ENCODE assay signal across 9 mouse cellular contexts in genomic region chr7:45742338-45742737, GRCm38 (mm10). TPM values are rescaled to one million over a fixed set of nuclear protein-coding genes. Genes with fewer than 3 reads are reported as not detected.
DNase-seq lines count a peak whose midpoint lies in the region; ATAC-seq and TF ChIP-seq lines count a peak whose summit lies in the region.
"Had no signal": no experiment of that assay in that cellular context is flagged by ENCODE, and none has a peak within 500 bp of the region (broad histone marks: within the 10 kb centered on the region; RNA-seq: fewer than 3 reads in every experiment).

No protein-coding gene starts in this region.

- no peaks in the 10 kb centered on the region for H3K27me3 ChIP-seq in kidney, postnatal 0 days (ENCODE audit: insufficient read depth, low read length)
- H3K27me3 ChIP-seq in forebrain, postnatal 0 days (ENCODE audit: insufficient read depth, low read length) = no peaks in the 10 kb centered on the region
- no peaks in the 10 kb centered on the region for H3K27me3 ChIP-seq in midbrain, postnatal 0 days (ENCODE audit: insufficient read depth, low read length)

- WGBS in kidney, postnatal 0 days = 42% methylated on average over 19 of the region's 19 CpGs
- WGBS in forebrain, postnatal 0 days = 25% methylated on average over 19 of the region's 19 CpGs
- 33% methylated on average over 19 of the region's 19 CpGs for WGBS in midbrain, postnatal 0 days

- H3K4me2 ChIP-seq in kidney, postnatal 0 days (ENCODE audit: low read length) = peak overlapping the region; percentile 38
- H3K4me2 ChIP-seq in forebrain, postnatal 0 days (ENCODE audit: low read depth) = peak overlapping the region; percentile 36
- H3K4me2 ChIP-seq in midbrain, postnatal 0 days (ENCODE audit: low read depth, low read length, poor library complexity, severe bottlenecking) = peak overlapping the region; percentile 18; the same call in 1 of the 2 replicates

- 0 out of 2 replicates have a peak, but pooled peaks have one; percentile 14 for ATAC-seq in kidney, postnatal 0 days (replicated peaks; ENCODE audit: low FRiP score, low read depth)
- ATAC-seq in forebrain, postnatal 0 days = peak; percentile 44
- no peak for ATAC-seq in midbrain, postnatal 0 days (ENCODE audit: low FRiP score)

- H3K4me3 ChIP-seq in kidney, postnatal 0 days (replicated peaks; ENCODE audit: low read depth, low read length) = peak overlapping the region; percentile 20
- H3K4me3 ChIP-seq in forebrain, postnatal 0 days (ENCODE audit: low read depth, low read length) = 0 out of 2 replicates have a peak overlapping the region, but pooled peaks have one; percentile 14
- no peak overlapping the region for H3K4me3 ChIP-seq in midbrain, postnatal 0 days (ENCODE audit: low read depth, low read length)

- no peaks in the 10 kb centered on the region for H3K9me3 ChIP-seq in kidney, postnatal 0 days (replicated peaks; ENCODE audit: low read length)
- H3K9me3 ChIP-seq in forebrain, postnatal 0 days (ENCODE audit: low read length) = no peaks in the 10 kb centered on the region
- H3K9me3 ChIP-seq in midbrain, postnatal 0 days (ENCODE audit: low read length) = no peaks in the 10 kb centered on the region

- no peak overlapping the region for H3K9ac ChIP-seq in kidney, postnatal 0 days (ENCODE audit: low read depth, low read length)
- no peak overlapping the region for H3K9ac ChIP-seq in forebrain, postnatal 0 days
- no peak overlapping the region for H3K9ac ChIP-seq in midbrain, postnatal 0 days (replicated peaks; ENCODE audit: low read length, poor library complexity, severe bottlenecking)

- no peak for DNase-seq in kidney, postnatal 0 days (ENCODE audit: low spot score)
- DNase-seq in kidney, adult 8-10 months = no peak
- DNase-seq in ZHBTc4 (ENCODE audit: low read depth, low spot score) = peak; percentile 63
- DNase-seq in forebrain, postnatal 0 days = peak; percentile 44
- peak; percentile 86 to 87 for DNase-seq in left cerebral cortex, adult 18-20 months (ENCODE audit: low spot score in 2 of 2)
- DNase-seq in midbrain, postnatal 0 days (ENCODE audit: low spot score) = peak; percentile 22
- DNase-seq in spleen, adult 12 weeks (ENCODE audit: low spot score) = no peak
- no peak for DNase-seq in retina, embryonic 14.5 days (ENCODE audit: low spot score)

- TF ChIP-seq CTCF in kidney, postnatal 0 days (IDR thresholded peaks at IDR 0.05; ENCODE audit: low read depth) = peak; percentile 55
- TF ChIP-seq CTCF in forebrain, postnatal 0 days (IDR thresholded peaks at IDR 0.05; ENCODE audit: low read depth) = peak; percentile 46
- peak; percentile 50 for TF ChIP-seq CTCF in midbrain, postnatal 0 days (IDR thresholded peaks at IDR 0.05)

- no peak overlapping the region for H3K27ac ChIP-seq in kidney, postnatal 0 days
- no peak overlapping the region for H3K27ac ChIP-seq in forebrain, postnatal 0 days (ENCODE audit: low read depth, low read length)
- H3K27ac ChIP-seq in midbrain, postnatal 0 days (ENCODE audit: low read depth, low read length) = no peak overlapping the region

- no peaks in the 10 kb centered on the region for H3K36me3 ChIP-seq in kidney, postnatal 0 days (ENCODE audit: insufficient read depth, low read length)
- no peaks in the 10 kb centered on the region for H3K36me3 ChIP-seq in forebrain, postnatal 0 days (ENCODE audit: insufficient read depth)
- H3K36me3 ChIP-seq in midbrain, postnatal 0 days (ENCODE audit: insufficient read depth, low read length) = no peaks in the 10 kb centered on the region

- 0 out of 2 replicates have a peak, but pooled peaks cover 6% of the 10 kb centered on the region for H3K4me1 ChIP-seq in kidney, postnatal 0 days (replicated peaks; ENCODE audit: insufficient read depth, low read length)
- H3K4me1 ChIP-seq in forebrain, postnatal 0 days (ENCODE audit: insufficient read depth) = no peaks in the 10 kb centered on the region
- H3K4me1 ChIP-seq in midbrain, postnatal 0 days (ENCODE audit: insufficient read depth, low read length) = no peaks in the 10 kb centered on the region

RNA-seq across cellular contexts. Expression of gene Spaca4, which starts 16.7 kb away (rescaled TPM):
- not detected in 2 replicates for polyA plus RNA-seq in kidney, postnatal 0 days (2015; fragmentation: Nextera tagmentation; extraction: Ambion mirVana)
- total RNA-seq in forebrain, postnatal 0 days (2014; rRNA removed) = not detected in 2 replicates
- polyA plus RNA-seq in forebrain, postnatal 0 days (2015; fragmentation: Nextera tagmentation; extraction: Ambion mirVana) = not detected in 2 replicates
- not detected for total RNA-seq in left cerebral cortex, adult 18-20 months (2021)
- total RNA-seq in midbrain, postnatal 0 days (2014; rRNA removed) = not detected in 2 replicates
- not detected in 2 replicates for polyA plus RNA-seq in midbrain, postnatal 0 days (2015; fragmentation: Nextera tagmentation; extraction: Ambion mirVana)
- total RNA-seq: left cerebral cortex, postnatal 10 days had no signal

RNA-seq across cellular contexts. Expression of gene Fam83e, which starts 21.3 kb away (rescaled TPM):
- polyA plus RNA-seq in kidney, postnatal 0 days (2015; fragmentation: Nextera tagmentation; extraction: Ambion mirVana) = 0.23 and 0.28 TPM in 2 replicates
- total RNA-seq in forebrain, postnatal 0 days (2014; rRNA removed) = 0.31 and 0.33 TPM in 2 replicates
- 0.09 TPM in 1 of 2 replicates, not detected in the other for polyA plus RNA-seq in forebrain, postnatal 0 days (2015; fragmentation: Nextera tagmentation; extraction: Ambion mirVana)
- under 1 TPM in 1 of 2 experiments, not detected in 1; 0.21 TPM for total RNA-seq in left cerebral cortex, adult 18-20 months (2021)
- 0.14 TPM in 1 of 2 replicates, not detected in the other for total RNA-seq in midbrain, postnatal 0 days (2014; rRNA removed)
- polyA plus RNA-seq in midbrain, postnatal 0 days (2015; fragmentation: Nextera tagmentation; extraction: Ambion mirVana) = 0.16 and 0.25 TPM in 2 replicates

RNA-seq across cellular contexts. Expression of gene Sphk2, which starts 24.5 kb away (rescaled TPM):
- 20.8 and 22.3 TPM in 2 replicates for polyA plus RNA-seq in kidney, postnatal 0 days (2015; fragmentation: Nextera tagmentation; extraction: Ambion mirVana)
- total RNA-seq in forebrain, postnatal 0 days (2014; rRNA removed) = 19.6 and 21.5 TPM in 2 replicates
- 16.5 and 18.7 TPM in 2 replicates for polyA plus RNA-seq in forebrain, postnatal 0 days (2015; fragmentation: Nextera tagmentation; extraction: Ambion mirVana)
- 10 to 100 TPM; 32.3 to 33.0 TPM for total RNA-seq in left cerebral cortex, adult 18-20 months (2021)
- 22.4 and 23.5 TPM in 2 replicates for total RNA-seq in midbrain, postnatal 0 days (2014; rRNA removed)
- polyA plus RNA-seq in midbrain, postnatal 0 days (2015; fragmentation: Nextera tagmentation; extraction: Ambion mirVana) = 15.8 and 18.1 TPM in 2 replicates

RNA-seq across cellular contexts. Expression of gene Rpl18, which starts 27.1 kb away (rescaled TPM):
- polyA plus RNA-seq in kidney, postnatal 0 days (2015; fragmentation: Nextera tagmentation; extraction: Ambion mirVana) = 1,049 and 1,142 TPM in 2 replicates
- 891 and 1,057 TPM in 2 replicates for total RNA-seq in forebrain, postnatal 0 days (2014; rRNA removed)
- polyA plus RNA-seq in forebrain, postnatal 0 days (2015; fragmentation: Nextera tagmentation; extraction: Ambion mirVana) = 517 and 655 TPM in 2 replicates
- 100 to 1,000 TPM; 331 to 369 TPM for total RNA-seq in left cerebral cortex, adult 18-20 months (2021)
- 801 and 989 TPM in 2 replicates for total RNA-seq in midbrain, postnatal 0 days (2014; rRNA removed)
- polyA plus RNA-seq in midbrain, postnatal 0 days (2015; fragmentation: Nextera tagmentation; extraction: Ambion mirVana) = 473 and 492 TPM in 2 replicates

RNA-seq across cellular contexts. Expression of gene Dbp, which starts 37.5 kb away (rescaled TPM):
- polyA plus RNA-seq in kidney, postnatal 0 days (2015; fragmentation: Nextera tagmentation; extraction: Ambion mirVana) = 8.4 and 8.6 TPM in 2 replicates
- total RNA-seq in forebrain, postnatal 0 days (2014; rRNA removed) = 9.0 and 11.7 TPM in 2 replicates
- polyA plus RNA-seq in forebrain, postnatal 0 days (2015; fragmentation: Nextera tagmentation; extraction: Ambion mirVana) = 6.4 and 6.6 TPM in 2 replicates
- 10 to 100 TPM; 63.1 to 84.6 TPM for total RNA-seq in left cerebral cortex, adult 18-20 months (2021)
- total RNA-seq in midbrain, postnatal 0 days (2014; rRNA removed) = 8.4 and 9.6 TPM in 2 replicates
- 4.6 and 4.8 TPM in 2 replicates for polyA plus RNA-seq in midbrain, postnatal 0 days (2015; fragmentation: Nextera tagmentation; extraction: Ambion mirVana)

Comparison
In these comparisons a context has a peak if more than half of its experiments do, and no peak if none do; other contexts are left out.
1. DNase-seq: peak in ZHBTc4 (single experiment), forebrain, postnatal 0 days (single experiment), left cerebral cortex, adult 18-20 months (2 of 2) and midbrain, postnatal 0 days (single experiment); none in kidney, postnatal 0 days (single experiment), kidney, adult 8-10 months (0 of 2), spleen, adult 12 weeks (single experiment) and retina, embryonic 14.5 days (single experiment).
2. Peak in every context shown above with its lines, with median percentiles within 50 percentile points of each other: H3K4me2 ChIP-seq and CTCF ChIP-seq.